Mouse (Mus musculus) intestine, postnatal 0 days (tissue): ENCODE measurements at regions not wholly inside any gene's neighbourhood (a gene's known extent, or its start where the extent isn't known, plus 50 kb on each side); places are given as distances from the start of the nearest gene placed in this dataset.
"Not testable (repeated sequence)": the region's sequence is repeated elsewhere in the genome, so short reads cannot be mapped to it uniquely, and the experiment has no call there.

Experiments used
- ATAC-seq: fragments of 200-750 bp; cut with Nextera tagmentation; 2 replicates; pipeline ENCODE4 v1.8.0; 2017; ENCODE audit warnings: mild to moderate bottlenecking, moderate TSS enrichment, moderate library complexity
- H3K27ac ChIP-seq: fragments of 300-500 bp; sonication (generic); 2 replicates; pipeline ENCODE4 v1.5.1; 2014; ENCODE audit warnings: mild to moderate bottlenecking, low read depth, low read length, moderate library complexity
- H3K27me3 ChIP-seq: fragments of 300-500 bp; sonication (generic); replicated peaks from 2 replicates; pipeline ENCODE4 v1.6.1; 2014; ENCODE audit warnings: low read length, mixed read lengths; ENCODE audit not compliant: control insufficient read depth, insufficient read depth
- H3K36me3 ChIP-seq: fragments of 300-500 bp; sonication (generic); 2 replicates; pipeline ENCODE4 v1.6.1; 2014; ENCODE audit warnings: mild to moderate bottlenecking, moderate library complexity; ENCODE audit not compliant: control insufficient read depth, insufficient read depth
- H3K4me1 ChIP-seq: fragments of 300-500 bp; sonication (generic); replicated peaks from 2 replicates; pipeline ENCODE4 v1.6.1; 2014; ENCODE audit warnings: antibody characterized with exemption, low read length, mixed read lengths; ENCODE audit not compliant: control insufficient read depth, insufficient read depth
- H3K4me2 ChIP-seq: fragments of 300-500 bp; sonication (generic); replicated peaks from 2 replicates; pipeline ENCODE4 v1.6.1; 2014; ENCODE audit warnings: low read depth, mild to moderate bottlenecking, moderate library complexity
- H3K4me3 ChIP-seq: fragments of 300-500 bp; sonication (generic); 2 replicates; pipeline ENCODE4 v1.5.1; 2014; ENCODE audit warnings: low read depth, low read length
- H3K9ac ChIP-seq: fragments of 300-500 bp; sonication (generic); 2 replicates; pipeline ENCODE4 v1.6.1; 2014; ENCODE audit warnings: mild to moderate bottlenecking, low read depth, low read length
- H3K9me3 ChIP-seq: fragments of 300-500 bp; sonication (generic); 2 replicates; pipeline ENCODE4 v1.6.1; 2016; ENCODE audit warnings: mixed run types; ENCODE audit not compliant: control insufficient read depth
- CTCF ChIP-seq: sonication (generic); IDR thresholded peaks from 2 replicates; pipeline ENCODE4 v1.5.1; 2016; ENCODE audit warnings: low read depth, mild to moderate bottlenecking, control low read depth, antibody characterized with exemption, moderate library complexity
- WGBS: fragments of 180-500 bp; shearing (Covaris S2); extraction: QIAGEN DNeasy Blood & Tissue Kit; methylation state at CpG from one replicate; pipeline ENCODE4 v1.1.7; 2014; 5-methylcytosine and 5-hydroxymethylcytosine counted together

GRCm38 (mm10) chr10:26139100-26140093 lies 60.5 kb upstream of the Tmem200a start:
- 35% methylated on average over 12 of the region's 12 CpGs for WGBS
- TF ChIP-seq CTCF = peak; percentile 93
- Histone ChIP-seq H3K4me2 (no peak overlapping the region), H3K9ac (no peak overlapping the region), H3K36me3 (no peaks in the 10 kb centered on the region), H3K4me3 (no peak overlapping the region), H3K27ac (no peak overlapping the region), H3K9me3 (no peaks in the 10 kb centered on the region), H3K4me1 (no peaks in the 10 kb centered on the region), H3K27me3 (no peaks in the 10 kb centered on the region)
- ATAC-seq = no peak

- Histone ChIP-seq H3K27ac (no peak overlapping the region), H3K27me3 (no peaks in the 10 kb centered on the region), H3K4me1 (no peaks in the 10 kb centered on the region), H3K9me3 (no peaks in the 10 kb centered on the region), H3K4me2 (no peak overlapping the region), H3K9ac (no peak overlapping the region), H3K4me3 (no peak overlapping the region), H3K36me3 (no peaks in the 10 kb centered on the region)
- no peak for TF ChIP-seq CTCF
- WGBS = 67% methylated on average over 2 of the region's 2 CpGs
- ATAC-seq = no peak
Measured at GRCm38 (mm10) chr10:26152586-26152985, 73.7 kb upstream of the Tmem200a start.

- no peaks in the 10 kb centered on the region for H3K9me3 ChIP-seq
Measured at GRCm38 (mm10) chr10:26158786-26159185, 70.7 kb upstream of the Samd3 start.

GRCm38 (mm10) chr10:26161139-26161538 lies 68.4 kb upstream of the Samd3 start:
- not testable (repeated sequence) for H3K9ac ChIP-seq

More at GRCm38 (mm10) chr10:26158786-26159185, 70.7 kb upstream of the Samd3 start:
- 21% methylated on average over 3 of the region's 3 CpGs for WGBS
- Histone ChIP-seq H3K36me3 (no peaks in the 10 kb centered on the region), H3K4me1 (no peaks in the 10 kb centered on the region), H3K27ac (no peak overlapping the region), H3K4me2 (no peak overlapping the region), H3K9ac (no peak overlapping the region), H3K4me3 (no peak overlapping the region), H3K27me3 (no peaks in the 10 kb centered on the region)
- TF ChIP-seq CTCF = no peak
- no peak for ATAC-seq

GRCm38 (mm10) chr10:26164531-26164930 lies 65.0 kb upstream of the Samd3 start:
- Histone ChIP-seq H3K9me3 (no peaks in the 10 kb centered on the region), H3K4me2 (no peak overlapping the region), H3K9ac (no peak overlapping the region), H3K4me1 (no peaks in the 10 kb centered on the region), H3K4me3 (no peak overlapping the region), H3K27me3 (no peaks in the 10 kb centered on the region), H3K36me3 (no peaks in the 10 kb centered on the region), H3K27ac (no peak overlapping the region)
- no peak for TF ChIP-seq CTCF
- ATAC-seq = no peak
- WGBS = 77% methylated on average over 2 of the region's 2 CpGs

More at GRCm38 (mm10) chr10:26161139-26161538, 68.4 kb upstream of the Samd3 start:
- H3K4me3 ChIP-seq, H3K9me3 ChIP-seq, H3K27ac ChIP-seq, H3K4me2 ChIP-seq, ATAC-seq, H3K36me3 ChIP-seq, H3K4me1 ChIP-seq, H3K27me3 ChIP-seq: not testable (repeated sequence)

GRCm38 (mm10) chr10:26177591-26177990 lies 51.9 kb upstream of the Samd3 start:
- Histone ChIP-seq H3K4me3 (no peak overlapping the region), H3K27me3 (no peaks in the 10 kb centered on the region), H3K27ac (no peak overlapping the region), H3K9me3 (no peaks in the 10 kb centered on the region), H3K9ac (no peak overlapping the region), H3K4me1 (no peaks in the 10 kb centered on the region), H3K36me3 (no peaks in the 10 kb centered on the region), H3K4me2 (no peak overlapping the region)
- no peak for TF ChIP-seq CTCF
- 83% methylated on average over 1 of the region's 1 CpGs for WGBS
- ATAC-seq = no peak
